Mouse (Mus musculus): Measurements from ENCODE around the gene Stk11ip. TPM values are rescaled to one million over a fixed set of nuclear protein-coding genes. Genes with fewer than 3 reads are reported as not detected.
A peak's percentile ranks its signal among the peaks of the same experiment; 100 is the strongest.

Stk11ip gene
- total and polyA plus RNA-seq, 3 experiments: 16.0 to 36.9 (median 17.3) TPM

GRCm38 (mm10) chr1:75564916-75565315 is 43.6 kb downstream of the Stk11ip start:
- peak overlapping the region; percentile 45; the same call in 1 of the 2 replicates for H3K4me2 ChIP-seq (ENCODE audit: insufficient read depth, low read depth, poor library complexity, severe bottlenecking)
- H3K27ac ChIP-seq (ENCODE audit: insufficient read depth, low read depth): no peak overlapping the region
- no peaks in the 10 kb centered on the region for H3K79me2 ChIP-seq (replicated peaks; ENCODE audit: control insufficient read depth, extremely low read depth, insufficient read depth, poor library complexity, severe bottlenecking)
- peaks cover 8 to 28% of the 10 kb centered on the region in 2 experiments; a peak in 3 of 4 replicates for H3K4me1 ChIP-seq (ENCODE audit: control insufficient read depth in 1 of 2, insufficient read depth in 2 of 2)
- peaks cover 2% of the 10 kb centered on the region for H3K27me3 ChIP-seq (replicated peaks)
- H3K9me3 ChIP-seq (replicated peaks; ENCODE audit: low read length): peaks cover 16% of the 10 kb centered on the region
- in situ Hi-C loops (cut with MboI; ENCODE audit: low pct_ligation_motif_present, low pct_unique_long_range_greater_than_20kb, low sequenced_read_pairs): loop anchor here (5.0 to 25.0 kb wide), 2 partner anchors 68 to 228 kb away; no protein-coding TSS in a partner anchor
- H3K36me3 ChIP-seq (replicated peaks in 1 of 2; ENCODE audit: control insufficient read depth in 1 of 2, insufficient read depth in 1 of 2, low read length in 1 of 2): no peaks in the 10 kb centered on the region
- dilution Hi-C loops (cut with MboI; ENCODE audit: extremely low pct_ligation_motif_present, extremely low pct_unique_long_range_greater_than_20kb, low sequenced_read_pairs): no loop called here
- no peak overlapping the region for H3K9ac ChIP-seq (ENCODE audit: insufficient read depth, low read depth)
- no peak overlapping the region for H3K4me3 ChIP-seq (replicated peaks in 1 of 3; ENCODE audit: low read depth in 2 of 3, low read length in 2 of 3, poor library complexity in 1 of 3)
- TF ChIP-seq GABPA (IDR thresholded peaks at IDR 0.05; ENCODE audit: insufficient replicate concordance, low read depth, low read length) (no peak), MXI1 (IDR thresholded peaks at IDR 0.05; ENCODE audit: low read depth, low read length) (no peak), USF2 (conservative IDR thresholded peaks at IDR 0.05; ENCODE audit: low read depth, low read length) (no peak), E2F4 (IDR thresholded peaks at IDR 0.05; ENCODE audit: insufficient replicate concordance, low read depth, low read length) (no peak), CHD2 (IDR thresholded peaks at IDR 0.05; ENCODE audit: low read length) (no peak), JUN (IDR thresholded peaks at IDR 0.05; ENCODE audit: insufficient read depth, low read depth, low read length) (no peak), MAFK (IDR thresholded peaks at IDR 0.05; ENCODE audit: insufficient replicate concordance, low read length) (no peak; the same call in 1 of the 2 replicates)
- peak; percentile 17 for DNase-seq (ENCODE audit: extremely low read depth)

- no peak overlapping the region for H3K27ac ChIP-seq (ENCODE audit: insufficient read depth, low read depth)
- in situ Hi-C loops (cut with MboI; ENCODE audit: low pct_ligation_motif_present, low pct_unique_long_range_greater_than_20kb, low sequenced_read_pairs): loop anchor here (25.0 kb wide), 1 partner anchor 228 kb away; no protein-coding TSS in a partner anchor
- H3K79me2 ChIP-seq (replicated peaks; ENCODE audit: control insufficient read depth, extremely low read depth, insufficient read depth, poor library complexity, severe bottlenecking): no peaks in the 10 kb centered on the region
- peaks cover 2% of the 10 kb centered on the region for H3K27me3 ChIP-seq (replicated peaks)
- peaks cover 16% of the 10 kb centered on the region for H3K9me3 ChIP-seq (replicated peaks; ENCODE audit: low read length)
- H3K9ac ChIP-seq (ENCODE audit: insufficient read depth, low read depth): no peak overlapping the region
- H3K4me3 ChIP-seq (replicated peaks in 1 of 3; ENCODE audit: low read depth in 2 of 3, low read length in 2 of 3, poor library complexity in 1 of 3): no peak overlapping the region
- peak; percentile 86 for DNase-seq (ENCODE audit: extremely low read depth)
- no peaks in the 10 kb centered on the region for H3K36me3 ChIP-seq (replicated peaks in 1 of 2; ENCODE audit: control insufficient read depth in 1 of 2, insufficient read depth in 1 of 2, low read length in 1 of 2)
- H3K4me2 ChIP-seq (ENCODE audit: insufficient read depth, low read depth, poor library complexity, severe bottlenecking): peak overlapping the region; percentile 37
- peaks cover 8 to 30% of the 10 kb centered on the region in 2 experiments; a peak in 3 of 4 replicates for H3K4me1 ChIP-seq (ENCODE audit: control insufficient read depth in 1 of 2, insufficient read depth in 2 of 2)
- TF ChIP-seq MXI1 (IDR thresholded peaks at IDR 0.05; ENCODE audit: low read depth, low read length) (no peak; the same call in 1 of the 2 replicates), TCF12 (IDR thresholded peaks at IDR 0.05; ENCODE audit: low read depth, low read length) (peak; percentile 81), E2F4 (IDR thresholded peaks at IDR 0.05; ENCODE audit: insufficient replicate concordance, low read depth, low read length) (no peak), ZNF384 (IDR thresholded peaks at IDR 0.05; ENCODE audit: low read depth, low read length) (peak; percentile 57; the same call in 1 of the 2 replicates), MAZ (IDR thresholded peaks at IDR 0.05; ENCODE audit: low read depth, low read length) (no peak), EP300 (IDR thresholded peaks at IDR 0.05; ENCODE audit: low read length) (peak; percentile 83), SIN3A (IDR thresholded peaks at IDR 0.05; ENCODE audit: low read length) (0 out of 2 replicates have a peak, but pooled peaks have one; percentile 55), CHD1 (IDR thresholded peaks at IDR 0.05; ENCODE audit: low read depth, low read length) (no peak), USF2 (conservative IDR thresholded peaks at IDR 0.05; ENCODE audit: low read depth, low read length) (peak; percentile 51), ETS1 (conservative IDR thresholded peaks at IDR 0.05; ENCODE audit: low read depth, low read length) (peak; percentile 91), BHLHE40 (IDR thresholded peaks at IDR 0.05; ENCODE audit: low read depth, low read length) (peak; percentile 99), MAX (IDR thresholded peaks at IDR 0.05; ENCODE audit: low read length) (0 out of 2 replicates have a peak, but pooled peaks have one; percentile 56), USF1 (IDR thresholded peaks at IDR 0.05; ENCODE audit: low read depth, low read length) (peak; percentile 65), IRF4 (IDR thresholded peaks at IDR 0.05; ENCODE audit: low read depth, low read length) (peak; percentile 60; the same call in 1 of the 2 replicates), NELFE (IDR thresholded peaks at IDR 0.05; ENCODE audit: low read depth, low read length) (no peak), ZMIZ1 (IDR thresholded peaks at IDR 0.05; ENCODE audit: low read depth, low read length) (no peak), MYC (IDR thresholded peaks at IDR 0.05; ENCODE audit: low read depth, low read length) (no peak; the same call in 1 of the 2 replicates), MAFK (IDR thresholded peaks at IDR 0.05; ENCODE audit: insufficient replicate concordance, low read length) (peak; percentile 80), JUN (IDR thresholded peaks at IDR 0.05; ENCODE audit: insufficient read depth, low read depth, low read length) (no peak), MEF2A (IDR thresholded peaks at IDR 0.05; ENCODE audit: borderline replicate concordance, low read depth, low read length) (peak; percentile 98)
- dilution Hi-C loops (cut with MboI; ENCODE audit: extremely low pct_ligation_motif_present, extremely low pct_unique_long_range_greater_than_20kb, low sequenced_read_pairs): no loop called here
Observed at GRCm38 (mm10) chr1:75565616-75566015, 44.3 kb downstream of the Stk11ip start.
